Mouse (Mus musculus) frontal cortex, adult 2 months (tissue): ENCODE measurements around the gene Pck2. TPM values are rescaled to one million over a fixed set of nuclear protein-coding genes. Genes with fewer than 3 reads are reported as not detected.
A peak's percentile ranks its signal among the peaks of the same experiment; 100 is the strongest.

ENCODE experiments used
- DNase-seq, 2 experiments: peaks; one replicate each; pipeline ENCODE4 v3.0.0; 2022; ENCODE audit warnings: low spot score in 1 of 2; ENCODE audit errors: extremely low spot score in 1 of 2
- polyA plus RNA-seq: library from polyadenylated mRNA; depleted of rRNA; stranded (reverse); fragments of >200 nt; gene quantifications from 2 replicates; pipeline ENCODE4 v1.2.3, GENCODE M21; 2012

Gene Pck2
- polyA plus RNA-seq, 1 experiment, result 36.9 TPM

GRCm38 (mm10) chr14:55571760-55572159 lies 31.7 kb downstream of the Pck2 start:
- DNase-seq, result no peak

GRCm38 (mm10) chr14:55575302-55575701 lies 35.2 kb downstream of the Pck2 start, which contains the start of gene Fitm1:
Fitm1 (plus strand) TSS chr14:55575617.
- DNase-seq, result no peak

GRCm38 (mm10) chr14:55575711-55576110 lies 35.6 kb downstream of the Pck2 start:
- no peak for DNase-seq

GRCm38 (mm10) chr14:55576376-55576775 lies 36.3 kb downstream of the Pck2 start:
- peak in 1 of 2 experiments; percentile 37 for DNase-seq

GRCm38 (mm10) chr14:55577871-55578667 lies 38.0 kb downstream of the Pck2 start, which contains the start of gene Psme1:
Psme1 (plus strand) TSS chr14:55578123.
- peak in 1 of 2 experiments; percentile 66 for DNase-seq

GRCm38 (mm10) chr14:55578668-55579269 lies 38.7 kb downstream of the Pck2 start:
- no peak for DNase-seq

GRCm38 (mm10) chr14:55579511-55580496 lies 39.7 kb downstream of the Pck2 start:
- no peak for DNase-seq

GRCm38 (mm10) chr14:55580731-55581130 lies 40.7 kb downstream of the Pck2 start:
- no peak for DNase-seq

GRCm38 (mm10) chr14:55581981-55582681 lies 42.1 kb downstream of the Pck2 start:
- no peak for DNase-seq

GRCm38 (mm10) chr14:55584303-55584701 lies 44.2 kb downstream of the Pck2 start:
- DNase-seq, result no peak

- peak in 1 of 2 experiments; percentile 71 for DNase-seq
These were observed 44.9 kb downstream of the Pck2 start, which contains the start of gene Emc9 for GRCm38 (mm10) chr14:55584702-55585565. Emc9 (minus strand) TSS chr14:55585302.

- DNase-seq, result no peak
These were observed 45.5 kb downstream of the Pck2 start for GRCm38 (mm10) chr14:55585566-55585960.

- no peak for DNase-seq
These were observed 46.1 kb downstream of the Pck2 start for GRCm38 (mm10) chr14:55586149-55586548.

GRCm38 (mm10) chr14:55589271-55589670 lies 49.2 kb downstream of the Pck2 start:
- no peak for DNase-seq

- no peak for DNase-seq
These were observed 49.8 kb downstream of the Pck2 start for GRCm38 (mm10) chr14:55589771-55590448.

GRCm38 (mm10) chr14:55590748-55591330 lies 50.8 kb downstream of the Pck2 start, which contains the start of gene Psme2:
Psme2 (minus strand) TSS chr14:55591113.
- peak; percentile 93 to 94 for DNase-seq

GRCm38 (mm10) chr14:55591331-55591891 lies 51.3 kb downstream of the Pck2 start, which contains the start of gene Rnf31:
Rnf31 (plus strand) TSS chr14:55591708.
- peak; percentile 94 to 96 for DNase-seq

GRCm38 (mm10) chr14:55592226-55592625 lies 52.2 kb downstream of the Pck2 start:
- no peak for DNase-seq
